Mouse (Mus musculus) stomach, embryonic 14.5 days (tissue): ENCODE data around the gene Trpv5. TPM values are rescaled to one million over a fixed set of nuclear protein-coding genes. Genes with fewer than 3 reads are reported as not detected.

ENCODE experiments used
- ATAC-seq: fragments of 200-750 bp; cut with Nextera tagmentation; 2 replicates; pipeline ENCODE4 v1.8.0; 2017; ENCODE audit warnings: low read depth, moderate TSS enrichment; ENCODE audit not compliant: insufficient number of reproducible peaks, insufficient read depth, low FRiP score
- H3K27ac ChIP-seq: fragments of 300-500 bp; sonication (generic); 2 replicates; pipeline ENCODE4 v1.5.1; 2014; ENCODE audit warnings: mild to moderate bottlenecking, low read length, moderate library complexity, mixed read lengths
- H3K27me3 ChIP-seq: fragments of 300-500 bp; sonication (generic); 2 replicates; pipeline ENCODE4 v1.6.1; 2014; ENCODE audit warnings: low read length, control low read depth, mixed read lengths; ENCODE audit not compliant: control insufficient read depth, insufficient read depth
- H3K36me3 ChIP-seq: fragments of 300-500 bp; sonication (generic); 2 replicates; pipeline ENCODE4 v1.6.1; 2014; ENCODE audit warnings: mild to moderate bottlenecking, control low read depth, low read length, moderate library complexity, mixed read lengths; ENCODE audit not compliant: control insufficient read depth, insufficient read depth
- H3K4me1 ChIP-seq: fragments of 300-500 bp; sonication (generic); 2 replicates; pipeline ENCODE4 v1.6.1; 2014; ENCODE audit warnings: low read length, control low read depth, mixed read lengths; ENCODE audit not compliant: control insufficient read depth, insufficient read depth
- H3K4me2 ChIP-seq: fragments of 300-500 bp; sonication (generic); replicated peaks from 2 replicates; pipeline ENCODE4 v1.6.1; 2014; ENCODE audit warnings: low read depth, low read length, control low read depth
- H3K4me3 ChIP-seq: fragments of 300-500 bp; sonication (generic); 2 replicates; pipeline ENCODE4 v1.5.1; 2014; ENCODE audit warnings: low read depth, low read length, control low read depth
- H3K9ac ChIP-seq: fragments of 300-500 bp; sonication (generic); replicated peaks from 2 replicates; pipeline ENCODE4 v1.6.1; 2014; ENCODE audit warnings: low read depth, mild to moderate bottlenecking, control low read depth, low read length, moderate library complexity, mixed read lengths
- H3K9me3 ChIP-seq: fragments of 300-500 bp; sonication (generic); 2 replicates; pipeline ENCODE4 v1.6.1; 2016; ENCODE audit warnings: low read depth, low read length, control low read depth; ENCODE audit not compliant: control insufficient read depth
- WGBS: fragments of 180-500 bp; shearing (Covaris S2); extraction: QIAGEN DNeasy Blood & Tissue Kit; methylation state at CpG from one replicate; pipeline ENCODE4 v1.1.7; 2014; 5-methylcytosine and 5-hydroxymethylcytosine counted together
- polyA plus RNA-seq: library from polyadenylated mRNA; unstranded; fragments of >200 nt; fragmentation: Nextera tagmentation; extraction: Ambion mirVana; gene quantifications from 2 replicates; pipeline ENCODE4 v1.2.1, GENCODE M21; 2014

Trpv5 gene
- polyA plus RNA-seq = not detected in 2 replicates

GRCm38 (mm10) chr6:41680669-41681068, at the start of gene Trpv5:
Gene Trpv5 (minus strand): TSS chr6:41680769.
- Histone ChIP-seq H3K4me3 (no peak within 1 kb of the TSS), H3K4me1 (no peaks in the 10 kb centered on the region), H3K36me3 (no peaks in the 10 kb centered on the region), H3K9me3 (no peaks in the 10 kb centered on the region), H3K9ac (no peak within 1 kb of the TSS), H3K27me3 (no peaks in the 10 kb centered on the region), H3K27ac (no peak within 1 kb of the TSS), H3K4me2 (no peak within 1 kb of the TSS)
- 55% methylated on average over 1 of the region's 1 CpGs for WGBS
- ATAC-seq = no peak

- WGBS = 89% methylated on average over 1 of the region's 1 CpGs
- Histone ChIP-seq H3K4me1 (no peaks in the 10 kb centered on the region), H3K27ac (no peak overlapping the region), H3K9me3 (no peaks in the 10 kb centered on the region), H3K27me3 (no peaks in the 10 kb centered on the region), H3K4me2 (no peak overlapping the region), H3K36me3 (no peaks in the 10 kb centered on the region), H3K4me3 (no peak overlapping the region), H3K9ac (no peak overlapping the region)
- ATAC-seq = no peak
These were observed 47.5 kb upstream of the Trpv5 start for GRCm38 (mm10) chr6:41727989-41728609.

GRCm38 (mm10) chr6:41721430-41721829, 40.9 kb upstream of the Trpv5 start:
- Histone ChIP-seq H3K36me3 (no peaks in the 10 kb centered on the region), H3K4me3 (no peak overlapping the region), H3K9me3 (no peaks in the 10 kb centered on the region), H3K9ac (no peak overlapping the region), H3K27me3 (no peaks in the 10 kb centered on the region), H3K27ac (no peak overlapping the region), H3K4me1 (no peaks in the 10 kb centered on the region), H3K4me2 (no peak overlapping the region)
- ATAC-seq = no peak
- WGBS = 89% methylated on average over 2 of the region's 2 CpGs

GRCm38 (mm10) chr6:41710281-41710680, 29.7 kb upstream of the Trpv5 start:
- Histone ChIP-seq H3K4me3 (no peak overlapping the region), H3K27me3 (no peaks in the 10 kb centered on the region), H3K9ac (no peak overlapping the region), H3K4me1 (no peaks in the 10 kb centered on the region), H3K9me3 (no peaks in the 10 kb centered on the region), H3K27ac (no peak overlapping the region), H3K36me3 (no peaks in the 10 kb centered on the region), H3K4me2 (no peak overlapping the region)
- 79% methylated on average over 1 of the region's 1 CpGs for WGBS
- no peak for ATAC-seq

- Histone ChIP-seq H3K9ac (no peak overlapping the region), H3K27ac (no peak overlapping the region), H3K27me3 (no peaks in the 10 kb centered on the region), H3K4me3 (no peak overlapping the region), H3K4me1 (no peaks in the 10 kb centered on the region), H3K4me2 (no peak overlapping the region), H3K36me3 (no peaks in the 10 kb centered on the region), H3K9me3 (no peaks in the 10 kb centered on the region)
- peak; percentile 83; the same call in 1 of the 2 replicates for ATAC-seq
- 92% methylated on average over 7 of the region's 7 CpGs for WGBS
These were observed 25.7 kb upstream of the Trpv5 start for GRCm38 (mm10) chr6:41706275-41706674.

GRCm38 (mm10) chr6:41704123-41704522, 23.6 kb upstream of the Trpv5 start, which contains the start of gene Kel:
Gene Kel (minus strand): TSS chr6:41704339.
- WGBS = 29% methylated on average over 1 of the region's 1 CpGs
- Histone ChIP-seq H3K4me3 (no peak within 1 kb of the TSS), H3K27ac (no peak within 1 kb of the TSS), H3K4me1 (no peaks in the 10 kb centered on the region), H3K4me2 (no peak within 1 kb of the TSS), H3K36me3 (no peaks in the 10 kb centered on the region), H3K27me3 (no peaks in the 10 kb centered on the region), H3K9me3 (no peaks in the 10 kb centered on the region), H3K9ac (no peak within 1 kb of the TSS)
- ATAC-seq = peak; percentile 75

- peak; percentile 9; the same call in 1 of the 2 replicates for ATAC-seq
- H3K4me2 ChIP-seq = no peak overlapping the region
These were observed 22.4 kb upstream of the Trpv5 start for GRCm38 (mm10) chr6:41702928-41703327.

GRCm38 (mm10) chr6:41701245-41701644, 20.7 kb upstream of the Trpv5 start:
- Histone ChIP-seq H3K4me3 (no peak overlapping the region), H3K27me3 (no peaks in the 10 kb centered on the region), H3K36me3 (no peaks in the 10 kb centered on the region), H3K27ac (no peak overlapping the region), H3K9me3 (no peaks in the 10 kb centered on the region), H3K9ac (no peak overlapping the region), H3K4me1 (no peaks in the 10 kb centered on the region), H3K4me2 (no peak overlapping the region)
- no peak for ATAC-seq
- WGBS = 62% methylated on average over 1 of the region's 1 CpGs

More at GRCm38 (mm10) chr6:41702928-41703327, 22.4 kb upstream of the Trpv5 start:
- Histone ChIP-seq H3K4me1 (no peaks in the 10 kb centered on the region), H3K9ac (no peak overlapping the region), H3K4me3 (no peak overlapping the region), H3K27ac (no peak overlapping the region), H3K27me3 (no peaks in the 10 kb centered on the region), H3K9me3 (no peaks in the 10 kb centered on the region), H3K36me3 (no peaks in the 10 kb centered on the region)
- WGBS = 78% methylated on average over 2 of the region's 2 CpGs

- no peaks in the 10 kb centered on the region for H3K9me3 ChIP-seq
- no peak overlapping the region for H3K4me3 ChIP-seq
- H3K36me3 ChIP-seq = no peaks in the 10 kb centered on the region
- WGBS = 87% methylated on average over 1 of the region's 1 CpGs
- H3K4me1 ChIP-seq = no peaks in the 10 kb centered on the region
- no peaks in the 10 kb centered on the region for H3K27me3 ChIP-seq
- no peak overlapping the region for H3K4me2 ChIP-seq
- no peak overlapping the region for H3K27ac ChIP-seq
- ATAC-seq = no peak
- H3K9ac ChIP-seq = no peak overlapping the region
These were observed 13.8 kb upstream of the Trpv5 start for GRCm38 (mm10) chr6:41694407-41694806.
